Mouse (Mus musculus): ENCODE measurements around the gene Tas2r139.
"Not testable (repeated sequence)": the region's sequence is repeated elsewhere in the genome, so short reads cannot be mapped to it uniquely, and the experiment has no call there.

Tas2r139 gene

DNA sequence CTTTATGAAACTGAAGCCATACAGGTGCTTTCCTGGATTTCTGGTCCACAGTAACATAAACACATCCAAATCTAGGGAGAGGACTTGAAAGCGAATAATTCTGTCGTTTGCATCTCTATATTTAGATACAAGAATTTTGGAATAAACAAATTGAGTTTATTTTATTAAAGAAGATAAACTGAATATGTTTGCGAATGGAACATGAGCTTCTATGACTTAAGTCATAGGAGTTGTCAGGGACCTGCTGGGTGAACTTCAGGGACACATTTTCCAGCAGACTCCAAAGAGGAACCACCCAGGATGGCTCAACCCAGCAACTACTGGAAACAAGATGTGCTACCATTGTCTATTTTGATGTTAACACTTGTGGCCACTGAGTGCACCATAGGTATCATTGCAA lies at the start of gene Tas2r139:
Gene Tas2r139, plus strand, starts transcription at position 301 of the 400 bp plus-strand sequence.
- DNase-seq = no peak

DNA sequence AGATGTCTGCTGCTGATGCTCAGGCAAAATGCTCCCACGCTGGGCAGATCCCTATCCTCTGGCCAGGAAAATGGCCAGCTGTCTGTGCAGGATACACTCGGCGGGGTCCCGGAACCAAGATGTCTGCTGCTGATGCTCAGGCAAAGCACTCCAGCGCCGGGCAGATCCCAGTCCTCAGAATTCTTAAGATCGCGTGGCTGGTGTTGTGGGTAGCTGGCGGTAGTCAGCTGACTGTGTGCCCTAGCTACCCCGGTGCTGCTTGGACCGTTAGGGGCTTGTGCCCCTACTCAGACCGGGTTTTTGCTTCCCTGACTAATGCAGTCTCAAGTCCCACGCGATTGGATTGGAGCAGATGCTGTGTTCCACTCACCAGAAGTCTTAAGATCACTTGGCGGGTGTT lies 10.4 kb downstream of the Tas2r139 start:
- DNase-seq = not testable (repeated sequence)

DNA sequence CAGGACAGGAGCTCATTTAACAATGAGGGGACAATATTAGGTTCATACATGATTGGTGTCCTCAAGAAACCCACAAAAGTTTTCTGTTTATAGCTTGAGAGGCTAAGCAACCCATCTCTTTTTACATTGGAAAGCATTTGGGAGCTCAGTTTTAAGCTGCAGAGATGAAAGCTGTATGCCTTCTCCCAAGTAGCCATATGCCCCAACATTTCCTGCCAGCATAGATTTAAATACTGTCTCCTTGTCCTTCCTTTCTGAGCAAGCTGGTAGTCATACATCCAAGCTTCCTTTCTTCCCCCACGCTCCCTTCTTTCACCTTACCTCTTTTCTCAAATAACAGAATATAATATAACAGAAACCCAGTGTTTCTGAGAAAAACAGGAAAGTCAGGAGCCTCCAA lies 41.7 kb downstream of the Tas2r139 start:
- no peak for DNase-seq

DNA sequence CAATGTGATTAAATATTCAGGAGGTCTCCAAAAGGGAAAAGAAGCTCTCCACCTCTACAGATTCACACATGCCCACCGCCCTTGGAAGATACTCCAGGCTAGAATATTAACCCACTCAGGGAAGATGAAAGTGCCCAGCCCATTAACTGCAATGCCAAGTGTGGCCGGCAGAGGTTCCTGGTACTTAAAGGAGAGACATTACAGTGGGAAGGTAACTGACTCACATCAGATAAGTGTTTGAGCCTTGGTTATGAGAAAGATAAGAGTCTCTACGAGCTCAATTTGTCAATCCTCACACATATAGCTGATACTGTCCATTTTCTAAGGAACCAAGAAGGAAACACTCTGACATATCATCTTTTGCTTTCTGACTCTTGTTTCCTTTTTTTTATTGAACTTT lies 45.5 kb downstream of the Tas2r139 start:
- no peak for DNase-seq

Measured in cerebellum, adult 9-11 months (tissue).